22 mouse cellular contexts compared by ENCODE assay signal in the genomic region with DNA sequence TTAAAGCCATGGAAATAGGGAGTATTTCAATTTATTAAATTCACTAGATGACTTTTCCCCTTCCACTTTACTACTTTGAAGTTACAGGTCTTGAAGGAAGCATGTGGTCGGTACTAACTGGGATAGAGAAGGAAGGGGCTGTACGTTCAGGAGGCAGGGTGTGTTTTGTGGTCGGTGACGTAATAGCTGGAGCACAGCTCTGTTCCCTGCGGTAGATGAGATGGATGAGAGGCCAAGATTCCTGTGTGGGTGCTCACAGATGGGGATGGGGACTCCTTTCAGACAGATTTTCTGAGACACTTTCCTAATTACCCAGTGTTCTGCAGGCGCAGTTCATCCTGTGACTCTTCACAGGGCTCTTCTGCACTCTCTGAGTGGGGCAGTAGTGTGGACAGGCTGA.
DNase-seq lines count a peak whose midpoint lies in the region; ATAC-seq and TF ChIP-seq lines count a peak whose summit lies in the region.
"Had no signal": no experiment of that assay in that cellular context is flagged by ENCODE, and none has a peak within 500 bp of the region (broad histone marks: within the 10 kb centered on the region; RNA-seq: fewer than 3 reads in every experiment).

No protein-coding gene starts in this region.

- no peaks in the 10 kb centered on the region for H3K36me3 ChIP-seq in embryonic facial prominence, embryonic 14.5 days (ENCODE audit: control insufficient read depth, insufficient read depth, low read length)
- H3K36me3 ChIP-seq in embryonic facial prominence, embryonic 10.5 days (replicated peaks) = no peaks in the 10 kb centered on the region
- H3K36me3 ChIP-seq in C2C12 (ENCODE audit: control insufficient read depth, insufficient read depth) = no peaks in the 10 kb centered on the region
- H3K36me3 ChIP-seq: embryonic facial prominence, embryonic 12.5 days; forebrain, embryonic 10.5 days; heart, embryonic 12.5 days; hindbrain, embryonic 15.5 days had no signal

- H3ac ChIP-seq in C2C12 (ENCODE audit: control insufficient read depth, insufficient read length, low read depth) = peak overlapping the region; percentile 8

- WGBS in embryonic facial prominence, embryonic 14.5 days = 68% methylated on average over 6 of the region's 6 CpGs
- WGBS in embryonic facial prominence, embryonic 10.5 days = 88% methylated on average over 6 of the region's 6 CpGs

- no peaks in the 10 kb centered on the region for H3K79me3 ChIP-seq in C2C12 (ENCODE audit: low read depth)

- no peaks in the 10 kb centered on the region for H3K9me3 ChIP-seq in embryonic facial prominence, embryonic 14.5 days (ENCODE audit: control insufficient read depth, low read length)
- no peaks in the 10 kb centered on the region for H3K9me3 ChIP-seq in embryonic facial prominence, embryonic 10.5 days
- H3K9me3 ChIP-seq: embryonic facial prominence, embryonic 12.5 days; forebrain, embryonic 10.5 days; heart, embryonic 12.5 days; hindbrain, embryonic 15.5 days had no signal

- no peaks in the 10 kb centered on the region for H3K4me1 ChIP-seq in embryonic facial prominence, embryonic 14.5 days (ENCODE audit: control insufficient read depth, insufficient read depth, low read length)
- H3K4me1 ChIP-seq in embryonic facial prominence, embryonic 10.5 days = peaks cover 6% of the 10 kb centered on the region; the same call in 1 of the 2 replicates
- H3K4me1 ChIP-seq: forebrain, embryonic 10.5 days; heart, embryonic 12.5 days had no signal

- no peak for ATAC-seq in embryonic facial prominence, embryonic 14.5 days (ENCODE audit: low read depth)
- peak; percentile 62 for ATAC-seq in common myeloid progenitor, adult 5-6 weeks (replicated peaks; ENCODE audit: low read depth, poor library complexity, severe bottlenecking)
- ATAC-seq: forebrain, embryonic 14.5 days; inflammation-experienced regulatory T-cells, adult 6 months; intestine, postnatal 0 days had no signal

- DNase-seq in embryonic facial prominence, embryonic 14.5 days (ENCODE audit: low spot score) = peak; percentile 29
- DNase-seq in embryonic facial prominence, embryonic 10.5 days (ENCODE audit: low spot score) = no peak
- DNase-seq in induced T-regulatory cell, adult 2 months (ENCODE audit: low read depth) = peak; percentile 31
- no peak for DNase-seq in layer of hippocampus, adult 2 months (ENCODE audit: low spot score in 2 of 2)
- DNase-seq in ovary, postnatal 36 days (ENCODE audit: low spot score) = no peak
- DNase-seq in kidney, postnatal 4 days = no peak
- DNase-seq: adrenal gland, postnatal 10 days; B cell, adult 2 months; cerebellum, adult 18-20 months; cerebellum, adult 9-11 months; embryo, embryonic 11 days; gastrocnemius, adult 2 months; gastrocnemius, postnatal 25 days had no signal

- no peak for TF ChIP-seq CTCF in C2C12 (IDR thresholded peaks at IDR 0.05; ENCODE audit: control insufficient read depth, insufficient read depth, insufficient read length)
- TF ChIP-seq CTCF in layer of hippocampus, adult 2 months (conservative IDR thresholded peaks at IDR 0.05) = no peak

- H3K27ac ChIP-seq in embryonic facial prominence, embryonic 14.5 days (replicated peaks; ENCODE audit: low read depth, low read length) = no peak overlapping the region
- H3K27ac ChIP-seq in embryonic facial prominence, embryonic 10.5 days (replicated peaks) = no peak overlapping the region
- H3K27ac ChIP-seq in layer of hippocampus, adult 2 months = no peak overlapping the region
- H3K27ac ChIP-seq: embryonic facial prominence, embryonic 12.5 days; forebrain, embryonic 10.5 days; gastrocnemius, adult 2 months; hindbrain, embryonic 15.5 days had no signal

- no peak overlapping the region for H3K4me3 ChIP-seq in embryonic facial prominence, embryonic 14.5 days (ENCODE audit: low read depth, low read length)
- no peak overlapping the region for H3K4me3 ChIP-seq in embryonic facial prominence, embryonic 10.5 days
- H3K4me3 ChIP-seq in C2C12 (ENCODE audit: insufficient read depth, poor library complexity, severe bottlenecking) = no peak overlapping the region
- no peak overlapping the region for H3K4me3 ChIP-seq in layer of hippocampus, adult 2 months
- H3K4me3 ChIP-seq: embryonic facial prominence, embryonic 12.5 days; forebrain, embryonic 10.5 days; gastrocnemius, adult 2 months; heart, embryonic 12.5 days; hindbrain, embryonic 15.5 days had no signal

- no peak overlapping the region for H3K4me2 ChIP-seq in embryonic facial prominence, embryonic 14.5 days (ENCODE audit: low read depth, low read length)
- H3K4me2 ChIP-seq: embryonic facial prominence, embryonic 12.5 days; heart, embryonic 12.5 days; hindbrain, embryonic 15.5 days had no signal

- no peaks in the 10 kb centered on the region for H3K79me2 ChIP-seq in C2C12 (ENCODE audit: control insufficient read depth, insufficient read depth)

- no peaks in the 10 kb centered on the region for H3K27me3 ChIP-seq in embryonic facial prominence, embryonic 14.5 days (replicated peaks; ENCODE audit: control insufficient read depth, insufficient read depth, low read length)
- no peaks in the 10 kb centered on the region for H3K27me3 ChIP-seq in embryonic facial prominence, embryonic 10.5 days (replicated peaks; ENCODE audit: low read depth, poor library complexity, severe bottlenecking)
- H3K27me3 ChIP-seq in C2C12 (ENCODE audit: control insufficient read depth, insufficient read depth, insufficient read length) = no peaks in the 10 kb centered on the region
- H3K27me3 ChIP-seq: embryonic facial prominence, embryonic 12.5 days; heart, embryonic 12.5 days; hindbrain, embryonic 15.5 days had no signal

- H3K9ac ChIP-seq in embryonic facial prominence, embryonic 14.5 days (ENCODE audit: low read depth, low read length) = no peak overlapping the region
- H3K9ac ChIP-seq: embryonic facial prominence, embryonic 12.5 days; heart, embryonic 12.5 days; hindbrain, embryonic 15.5 days had no signal

TF ChIP-seq in C2C12, 6 proteins besides CTCF, POLR2A, EP300 and RAD21:
- no peak for TF ChIP-seq MYOG (IDR thresholded peaks at IDR 0.05; ENCODE audit: control insufficient read depth, extremely low read depth, insufficient read length)
- no peak for TF ChIP-seq FOSL1 (IDR thresholded peaks at IDR 0.05; ENCODE audit: insufficient read depth, low read length, poor library complexity, severe bottlenecking)
- peak; percentile 4 for TF ChIP-seq MYOD1 (IDR thresholded peaks at IDR 0.05; ENCODE audit: control insufficient read depth, insufficient read length, low read depth)
- TF ChIP-seq MAX (IDR thresholded peaks at IDR 0.05) = no peak
- peak; percentile 44 for TF ChIP-seq CEBPB (IDR thresholded peaks at IDR 0.05; ENCODE audit: low read depth)

Comparison
In these comparisons a context has a peak if more than half of its experiments do, and no peak if none do; other contexts are left out.
1. DNase-seq: peak in embryonic facial prominence, embryonic 14.5 days (single experiment) and induced T-regulatory cell, adult 2 months (single experiment); none in embryonic facial prominence, embryonic 10.5 days (single experiment), layer of hippocampus, adult 2 months (0 of 2), ovary, postnatal 36 days (single experiment) and kidney, postnatal 4 days (0 of 2).